Mouse (Mus musculus) hindbrain, embryonic 10.5 days (tissue): ENCODE data around the gene Mrpl21. TPM values are rescaled to one million over a fixed set of nuclear protein-coding genes. Genes with fewer than 3 reads are reported as not detected.

Source experiments
- DNase-seq: peaks from one replicate; pipeline ENCODE4 v3.0.0-alpha.2; 2017; ENCODE audit warnings: low spot score
- H3K27ac ChIP-seq: fragments of 300-500 bp; sonication (generic); 2 replicates; pipeline ENCODE4 v1.5.1; 2016; ENCODE audit warnings: mild to moderate bottlenecking, moderate library complexity
- H3K27me3 ChIP-seq: fragments of 300-500 bp; sonication (generic); 2 replicates; pipeline ENCODE4 v1.6.1; 2016; ENCODE audit warnings: mild to moderate bottlenecking; ENCODE audit not compliant: poor library complexity, insufficient read depth, severe bottlenecking
- H3K36me3 ChIP-seq: fragments of 300-500 bp; sonication (generic); 2 replicates; pipeline ENCODE4 v1.6.1; 2016; ENCODE audit warnings: mild to moderate bottlenecking, moderate library complexity
- H3K4me1 ChIP-seq: fragments of 300-500 bp; sonication (generic); replicated peaks from 2 replicates; pipeline ENCODE4 v1.6.1; 2016; ENCODE audit warnings: mild to moderate bottlenecking
- H3K4me3 ChIP-seq: fragments of 300-500 bp; sonication (generic); 2 replicates; pipeline ENCODE4 v1.5.1; 2016; ENCODE audit warnings: mild to moderate bottlenecking, moderate library complexity
- H3K9me3 ChIP-seq: fragments of 300-500 bp; sonication (generic); 2 replicates; pipeline ENCODE4 v1.6.1; 2016; ENCODE audit warnings: mild to moderate bottlenecking, moderate library complexity
- WGBS: fragments of 180-500 bp; shearing (Covaris S2); methylation state at CpG from one replicate; pipeline ENCODE4 v1.1.7; 2016; 5-methylcytosine and 5-hydroxymethylcytosine counted together
- polyA plus RNA-seq: library from polyadenylated mRNA; unstranded; fragments of >200 nt; fragmentation: Nextera tagmentation; extraction: Ambion mirVana; gene quantifications from 2 replicates; pipeline ENCODE4 v1.2.1, GENCODE M21; 2016

Mrpl21 gene
- polyA plus RNA-seq, 1 experiment from 2014 or later = 126 TPM

- 77% methylated on average over 6 of the region's 6 CpGs for WGBS
- Histone ChIP-seq H3K4me1 (peaks cover 25% of the 10 kb centered on the region), H3K36me3 (no peaks in the 10 kb centered on the region), H3K27ac (no peak overlapping the region), H3K9me3 (no peaks in the 10 kb centered on the region), H3K4me3 (no peak overlapping the region), H3K27me3 (peaks cover 8% of the 10 kb centered on the region; the same call in 1 of the 2 replicates)
- no peak for DNase-seq
These were observed 50.5 kb downstream of the Mrpl21 start for GRCm38 (mm10) chr19:3333247-3333646.

- Histone ChIP-seq H3K36me3 (no peaks in the 10 kb centered on the region), H3K4me3 (no peak overlapping the region), H3K27me3 (peaks cover 8% of the 10 kb centered on the region; the same call in 1 of the 2 replicates), H3K27ac (peak overlapping the region; percentile 68), H3K4me1 (peaks cover 28% of the 10 kb centered on the region), H3K9me3 (no peaks in the 10 kb centered on the region)
- no peak for DNase-seq
- WGBS = 55% methylated on average over 17 of the region's 17 CpGs
These were observed 51.2 kb downstream of the Mrpl21 start for GRCm38 (mm10) chr19:3333694-3334515.

- Histone ChIP-seq H3K4me1 (peaks cover 28% of the 10 kb centered on the region), H3K4me3 (no peak overlapping the region), H3K27me3 (peaks cover 8% of the 10 kb centered on the region; the same call in 1 of the 2 replicates), H3K36me3 (no peaks in the 10 kb centered on the region), H3K27ac (peak overlapping the region; percentile 68), H3K9me3 (no peaks in the 10 kb centered on the region)
- 82% methylated on average over 4 of the region's 4 CpGs for WGBS
- no peak for DNase-seq
These were observed 51.8 kb downstream of the Mrpl21 start for GRCm38 (mm10) chr19:3334550-3334949.

GRCm38 (mm10) chr19:3335917-3336316 lies 53.2 kb downstream of the Mrpl21 start:
- Histone ChIP-seq H3K9me3 (no peaks in the 10 kb centered on the region), H3K27ac (no peak overlapping the region), H3K4me3 (no peak overlapping the region), H3K4me1 (peaks cover 28% of the 10 kb centered on the region), H3K27me3 (peaks cover 3% of the 10 kb centered on the region; the same call in 1 of the 2 replicates), H3K36me3 (no peaks in the 10 kb centered on the region)
- 79% methylated on average over 1 of the region's 1 CpGs for WGBS
- DNase-seq = no peak

GRCm38 (mm10) chr19:3336485-3337255 lies 54.0 kb downstream of the Mrpl21 start:
- Histone ChIP-seq H3K4me3 (no peak overlapping the region), H3K9me3 (no peaks in the 10 kb centered on the region), H3K4me1 (peaks cover 28% of the 10 kb centered on the region), H3K36me3 (no peaks in the 10 kb centered on the region), H3K27me3 (peaks cover 3% of the 10 kb centered on the region; the same call in 1 of the 2 replicates), H3K27ac (no peak overlapping the region)
- 73% methylated on average over 8 of the region's 8 CpGs for WGBS
- no peak for DNase-seq

- no peak overlapping the region for H3K27ac ChIP-seq
- H3K9me3 ChIP-seq = no peaks in the 10 kb centered on the region
- WGBS = 87% methylated on average over 8 of the region's 8 CpGs
- peaks cover 3% of the 10 kb centered on the region; the same call in 1 of the 2 replicates for H3K27me3 ChIP-seq
- H3K36me3 ChIP-seq = no peaks in the 10 kb centered on the region
- peaks cover 14% of the 10 kb centered on the region for H3K4me1 ChIP-seq
- no peak for DNase-seq
- H3K4me3 ChIP-seq = no peak overlapping the region
These were observed 56.5 kb downstream of the Mrpl21 start for GRCm38 (mm10) chr19:3339187-3339586.

GRCm38 (mm10) chr19:3341021-3341420 lies 58.3 kb downstream of the Mrpl21 start:
- H3K27me3 ChIP-seq = peaks cover 3% of the 10 kb centered on the region; the same call in 1 of the 2 replicates
- no peaks in the 10 kb centered on the region for H3K36me3 ChIP-seq
- no peak overlapping the region for H3K4me3 ChIP-seq
- WGBS = 82% methylated on average over 3 of the region's 3 CpGs
- H3K9me3 ChIP-seq = no peaks in the 10 kb centered on the region
- H3K4me1 ChIP-seq = peaks cover 6% of the 10 kb centered on the region; the same call in 1 of the 2 replicates
- H3K27ac ChIP-seq = no peak overlapping the region
- no peak for DNase-seq

Other genes with a start within 250 kb of the Mrpl21 start
- 10.9 and 11.2 TPM in 2 replicates for gene Ighmbp2, start 116 bp downstream of the Mrpl21 start, polyA plus RNA-seq
- gene Cpt1a, start 39.4 kb downstream of the Mrpl21 start, polyA plus RNA-seq = 3.6 and 5.6 TPM in 2 replicates
- gene Tesmin, start 106.0 kb downstream of the Mrpl21 start, polyA plus RNA-seq = 0.22 and 0.39 TPM in 2 replicates
- gene Gal, start 131.6 kb downstream of the Mrpl21 start, polyA plus RNA-seq = 1.8 and 4.8 TPM in 2 replicates